Mouse (Mus musculus) olfactory bulb, adult 2 months (tissue): ENCODE data around the gene Sapcd2.

ENCODE experiments used
- CTCF ChIP-seq: fragments of 200-500 bp; IDR thresholded peaks from 2 replicates; pipeline ENCODE4 v1.5.1; 2012; ENCODE audit warnings: low read depth, mild to moderate bottlenecking, low read length, moderate library complexity; ENCODE audit not compliant: insufficient read depth
- POLR2A ChIP-seq: fragments of 200-500 bp; IDR thresholded peaks from 2 replicates; pipeline ENCODE4 v1.6.1; 2012; ENCODE audit warnings: mild to moderate bottlenecking, low read depth, low read length, moderate library complexity; ENCODE audit not compliant: insufficient read depth

- TF ChIP-seq CTCF (no peak), POLR2A (no peak)
Measured at GRCm38 (mm10) chr2:25417426-25417825, 45.3 kb downstream of the Sapcd2 start.
